Mouse (Mus musculus) hindbrain, embryonic 10.5 days (tissue): ENCODE measurements around the gene Ankrd54. TPM values are rescaled to one million over a fixed set of nuclear protein-coding genes. Genes with fewer than 3 reads are reported as not detected.

Experiments
- DNase-seq: peaks from one replicate; pipeline ENCODE4 v3.0.0-alpha.2; 2017; ENCODE audit warnings: low spot score
- H3K27ac ChIP-seq: fragments of 300-500 bp; sonication (generic); 2 replicates; pipeline ENCODE4 v1.5.1; 2016; ENCODE audit warnings: mild to moderate bottlenecking, moderate library complexity
- H3K27me3 ChIP-seq: fragments of 300-500 bp; sonication (generic); 2 replicates; pipeline ENCODE4 v1.6.1; 2016; ENCODE audit warnings: mild to moderate bottlenecking; ENCODE audit not compliant: poor library complexity, insufficient read depth, severe bottlenecking
- H3K36me3 ChIP-seq: fragments of 300-500 bp; sonication (generic); 2 replicates; pipeline ENCODE4 v1.6.1; 2016; ENCODE audit warnings: mild to moderate bottlenecking, moderate library complexity
- H3K4me1 ChIP-seq: fragments of 300-500 bp; sonication (generic); replicated peaks from 2 replicates; pipeline ENCODE4 v1.6.1; 2016; ENCODE audit warnings: mild to moderate bottlenecking
- H3K4me3 ChIP-seq: fragments of 300-500 bp; sonication (generic); 2 replicates; pipeline ENCODE4 v1.5.1; 2016; ENCODE audit warnings: mild to moderate bottlenecking, moderate library complexity
- H3K9me3 ChIP-seq: fragments of 300-500 bp; sonication (generic); 2 replicates; pipeline ENCODE4 v1.6.1; 2016; ENCODE audit warnings: mild to moderate bottlenecking, moderate library complexity
- WGBS: fragments of 180-500 bp; shearing (Covaris S2); methylation state at CpG from one replicate; pipeline ENCODE4 v1.1.7; 2016; 5-methylcytosine and 5-hydroxymethylcytosine counted together
- polyA plus RNA-seq: library from polyadenylated mRNA; unstranded; fragments of >200 nt; fragmentation: Nextera tagmentation; extraction: Ambion mirVana; gene quantifications from 2 replicates; pipeline ENCODE4 v1.2.1, GENCODE M21; 2016

Gene Ankrd54
- 65.9 and 78.2 TPM in 2 replicates for polyA plus RNA-seq

GRCm38 (mm10) chr15:79062376-79063159, at the start of gene Ankrd54:
Gene Ankrd54, minus strand, starts transcription at chr15:79062893.
- peak within 1 kb of the TSS; percentile 93 for H3K27ac ChIP-seq
- WGBS, result under 1% methylated on average over 80 of the region's 80 CpGs
- H3K4me3 ChIP-seq, result peak within 1 kb of the TSS; percentile 98
- H3K4me1 ChIP-seq, result peaks cover 35% of the 10 kb centered on the region
- no peaks in the 10 kb centered on the region for H3K27me3 ChIP-seq
- peak; percentile 98 for DNase-seq
- H3K36me3 ChIP-seq, result peaks cover 36% of the 10 kb centered on the region
- H3K9me3 ChIP-seq, result no peaks in the 10 kb centered on the region

GRCm38 (mm10) chr15:79111774-79112173, 49.1 kb upstream of the Ankrd54 start:
- Histone ChIP-seq H3K27ac (no peak overlapping the region), H3K27me3 (peaks cover 16% of the 10 kb centered on the region), H3K4me3 (no peak overlapping the region), H3K9me3 (no peaks in the 10 kb centered on the region), H3K36me3 (peaks cover 32% of the 10 kb centered on the region), H3K4me1 (peaks cover 42% of the 10 kb centered on the region)
- WGBS, result 80% methylated on average over 4 of the region's 4 CpGs
- no peak for DNase-seq

- Histone ChIP-seq H3K4me3 (peak overlapping the region; percentile 91; the same call in 1 of the 2 replicates), H3K9me3 (no peaks in the 10 kb centered on the region), H3K4me1 (peaks cover 47% of the 10 kb centered on the region), H3K27me3 (peaks cover 16% of the 10 kb centered on the region), H3K27ac (no peak overlapping the region), H3K36me3 (peaks cover 20% of the 10 kb centered on the region)
- WGBS, result 67% methylated on average over 2 of the region's 2 CpGs
- DNase-seq, result no peak
Measured at GRCm38 (mm10) chr15:79110528-79110927, 47.8 kb upstream of the Ankrd54 start.

GRCm38 (mm10) chr15:79110031-79110430, 47.3 kb upstream of the Ankrd54 start:
- 18% methylated on average over 9 of the region's 9 CpGs for WGBS

GRCm38 (mm10) chr15:79109321-79109934, 46.7 kb upstream of the Ankrd54 start:
- Histone ChIP-seq H3K4me1 (peaks cover 45% of the 10 kb centered on the region), H3K9me3 (no peaks in the 10 kb centered on the region), H3K27ac (peak overlapping the region; percentile 94), H3K27me3 (peaks cover 16% of the 10 kb centered on the region), H3K36me3 (peaks cover 10% of the 10 kb centered on the region), H3K4me3 (peak overlapping the region; percentile 91)
- DNase-seq, result no peak
- WGBS, result under 1% methylated on average over 46 of the region's 46 CpGs

More at GRCm38 (mm10) chr15:79110031-79110430, 47.3 kb upstream of the Ankrd54 start:
- H3K4me3 ChIP-seq, result peak overlapping the region; percentile 91
- H3K27ac ChIP-seq, result no peak overlapping the region
- DNase-seq, result no peak
- peaks cover 16% of the 10 kb centered on the region for H3K27me3 ChIP-seq
- H3K4me1 ChIP-seq, result peaks cover 45% of the 10 kb centered on the region
- H3K9me3 ChIP-seq, result no peaks in the 10 kb centered on the region
- H3K36me3 ChIP-seq, result peaks cover 16% of the 10 kb centered on the region

GRCm38 (mm10) chr15:79108421-79109320, 46.0 kb upstream of the Ankrd54 start, which contains the start of gene Micall1:
Gene Micall1, plus strand, starts transcription at chr15:79108898.
- Histone ChIP-seq H3K4me1 (peaks cover 45% of the 10 kb centered on the region), H3K9me3 (no peaks in the 10 kb centered on the region), H3K27ac (peak within 1 kb of the TSS; percentile 94), H3K27me3 (peaks cover 16% of the 10 kb centered on the region), H3K4me3 (peak within 1 kb of the TSS; percentile 91), H3K36me3 (peaks cover 6% of the 10 kb centered on the region)
- peak; percentile 71 for DNase-seq
- under 1% methylated on average over 82 of the region's 85 CpGs for WGBS

- H3K4me3 ChIP-seq, result peak overlapping the region; percentile 91
- H3K4me1 ChIP-seq, result peaks cover 45% of the 10 kb centered on the region
- peak overlapping the region; percentile 94 for H3K27ac ChIP-seq
- H3K27me3 ChIP-seq, result peaks cover 16% of the 10 kb centered on the region
- H3K36me3 ChIP-seq, result peaks cover 4% of the 10 kb centered on the region
- H3K9me3 ChIP-seq, result no peaks in the 10 kb centered on the region
- DNase-seq, result no peak
- WGBS, result 26% methylated on average over 7 of the region's 7 CpGs
Measured at GRCm38 (mm10) chr15:79107966-79108365, 45.3 kb upstream of the Ankrd54 start.

- Histone ChIP-seq H3K27ac (no peak overlapping the region), H3K36me3 (no peaks in the 10 kb centered on the region), H3K27me3 (peaks cover 12% of the 10 kb centered on the region), H3K4me1 (peaks cover 47% of the 10 kb centered on the region), H3K9me3 (no peaks in the 10 kb centered on the region), H3K4me3 (no peak overlapping the region)
- WGBS, result 54% methylated on average over 2 of the region's 2 CpGs
- DNase-seq, result no peak
Measured at GRCm38 (mm10) chr15:79105804-79106203, 43.1 kb upstream of the Ankrd54 start.

GRCm38 (mm10) chr15:79103264-79103663, 40.6 kb upstream of the Ankrd54 start:
- Histone ChIP-seq H3K4me1 (peaks cover 37% of the 10 kb centered on the region), H3K27me3 (no peaks in the 10 kb centered on the region), H3K9me3 (no peaks in the 10 kb centered on the region), H3K4me3 (no peak overlapping the region), H3K36me3 (no peaks in the 10 kb centered on the region), H3K27ac (no peak overlapping the region)
- 74% methylated on average over 10 of the region's 10 CpGs for WGBS
- DNase-seq, result no peak

- Histone ChIP-seq H3K27me3 (no peaks in the 10 kb centered on the region), H3K27ac (0 out of 2 replicates have a peak overlapping the region, but pooled peaks have one; percentile 45), H3K4me1 (peaks cover 44% of the 10 kb centered on the region), H3K9me3 (no peaks in the 10 kb centered on the region), H3K36me3 (0 out of 2 replicates have a peak, but pooled peaks cover 2% of the 10 kb centered on the region), H3K4me3 (no peak overlapping the region)
- no peak for DNase-seq
Measured at GRCm38 (mm10) chr15:79101531-79101930, 38.8 kb upstream of the Ankrd54 start.

GRCm38 (mm10) chr15:79100391-79100790, 37.7 kb upstream of the Ankrd54 start:
- Histone ChIP-seq H3K27ac (no peak overlapping the region), H3K4me3 (no peak overlapping the region), H3K36me3 (peaks cover 13% of the 10 kb centered on the region), H3K4me1 (peaks cover 42% of the 10 kb centered on the region), H3K9me3 (no peaks in the 10 kb centered on the region), H3K27me3 (no peaks in the 10 kb centered on the region)
- WGBS, result 75% methylated on average over 4 of the region's 4 CpGs
- no peak for DNase-seq

GRCm38 (mm10) chr15:79099456-79099855, 36.8 kb upstream of the Ankrd54 start:
- H3K36me3 ChIP-seq, result peaks cover 23% of the 10 kb centered on the region
- H3K9me3 ChIP-seq, result no peaks in the 10 kb centered on the region
- no peak overlapping the region for H3K4me3 ChIP-seq
- 0 out of 2 replicates have a peak overlapping the region, but pooled peaks have one; percentile 36 for H3K27ac ChIP-seq
- no peak for DNase-seq
- H3K4me1 ChIP-seq, result peaks cover 42% of the 10 kb centered on the region
- 66% methylated on average over 4 of the region's 4 CpGs for WGBS
- no peaks in the 10 kb centered on the region for H3K27me3 ChIP-seq
